Mouse (Mus musculus) CH12.LX (cell line): Measurements from ENCODE around the gene Cdh23. TPM values are rescaled to one million over a fixed set of nuclear protein-coding genes. Genes with fewer than 3 reads are reported as not detected.

Experiments
- DNase-seq: peaks from one replicate; pipeline ENCODE4 v3.0.0-alpha.2; 2013; ENCODE audit errors: extremely low read depth
- H3K27ac ChIP-seq: 2 replicates; pipeline ENCODE4 v1.5.1; 2012; ENCODE audit warnings: low read depth, mild to moderate bottlenecking, control low read depth, moderate library complexity; ENCODE audit not compliant: insufficient read depth
- H3K27me3 ChIP-seq: replicated peaks from 2 replicates; pipeline ENCODE3; 2012; ENCODE audit warnings: inconsistent platforms
- H3K36me3 ChIP-seq, 2 experiments: replicated peaks in 1 of 2; 2 replicates each; pipeline versions ENCODE3 to v1.6.1; 2012; ENCODE audit warnings: inconsistent platforms in 1 of 2, low read length in 1 of 2, mild to moderate bottlenecking in 1 of 2, mixed read lengths in 1 of 2, moderate library complexity in 1 of 2; ENCODE audit not compliant: control insufficient read depth in 1 of 2, insufficient read depth in 1 of 2
- H3K4me1 ChIP-seq, 2 experiments: 2 replicates each; pipeline ENCODE4 v1.6.1; 2012; ENCODE audit warnings: inconsistent platforms in 1 of 2, moderate library complexity in 1 of 2; ENCODE audit not compliant: insufficient read depth in 2 of 2, control insufficient read depth in 1 of 2
- H3K4me2 ChIP-seq: 2 replicates; pipeline ENCODE4 v1.6.1; 2012; ENCODE audit warnings: low read depth, mild to moderate bottlenecking, control low read depth; ENCODE audit not compliant: poor library complexity, insufficient read depth, severe bottlenecking
- H3K4me3 ChIP-seq, 3 experiments: fragments of 150-350 bp in 1 of 3; sonication (generic) in 1 of 3; replicated peaks in 1 of 3; 2 replicates each; pipeline versions ENCODE3 to v1.5.1; 2011 to 2012; ENCODE audit warnings: low read depth in 2 of 3, low read length in 2 of 3, mild to moderate bottlenecking in 2 of 3, moderate library complexity in 2 of 3, control low read depth in 1 of 3, improper control_type of control experiment in 1 of 3, inconsistent platforms in 1 of 3, mixed read lengths in 1 of 3; ENCODE audit not compliant: poor library complexity in 1 of 3
- H3K79me2 ChIP-seq: replicated peaks from 2 replicates; pipeline ENCODE4 v1.6.1; 2012; ENCODE audit warnings: mild to moderate bottlenecking, moderate library complexity; ENCODE audit not compliant: control insufficient read depth, poor library complexity, insufficient read depth, severe bottlenecking; ENCODE audit errors: extremely low read depth
- H3K9ac ChIP-seq: 2 replicates; pipeline ENCODE4 v1.6.1; 2012; ENCODE audit warnings: low read depth, mild to moderate bottlenecking, control low read depth, moderate library complexity; ENCODE audit not compliant: insufficient read depth
- H3K9me3 ChIP-seq: replicated peaks from 2 replicates; pipeline ENCODE3; 2012; ENCODE audit warnings: low read length, inconsistent platforms, mixed read lengths
- BHLHE40 ChIP-seq: IDR thresholded peaks from 2 replicates; pipeline ENCODE4 v1.6.1; 2011; ENCODE audit warnings: mild to moderate bottlenecking, low read depth, low read length, improper control_type of control experiment
- CHD1 ChIP-seq: IDR thresholded peaks from 2 replicates; pipeline ENCODE4 v1.6.1; 2012; ENCODE audit warnings: low read depth, low read length, improper control_type of control experiment, inconsistent platforms
- CHD2 ChIP-seq: IDR thresholded peaks from 2 replicates; pipeline ENCODE4 v1.6.1; 2011; ENCODE audit warnings: low read length, improper control_type of control experiment
- E2F4 ChIP-seq: IDR thresholded peaks from 2 replicates; pipeline ENCODE4 v1.6.1; 2011; ENCODE audit warnings: low read depth, low read length, improper control_type of control experiment; ENCODE audit not compliant: insufficient replicate concordance
- ELF1 ChIP-seq: IDR thresholded peaks from 2 replicates; pipeline ENCODE4 v1.6.1; 2014; ENCODE audit warnings: low read depth, mild to moderate bottlenecking, inconsistent platforms, low read length, improper control_type of control experiment
- EP300 ChIP-seq: IDR thresholded peaks from 2 replicates; pipeline ENCODE4 v1.6.1; 2011; ENCODE audit warnings: low read length, improper control_type of control experiment
- ETS1 ChIP-seq: conservative IDR thresholded peaks from 2 replicates; pipeline ENCODE4 v1.6.1; 2012; ENCODE audit warnings: low read depth, mild to moderate bottlenecking, inconsistent platforms, low read length, improper control_type of control experiment, moderate library complexity
- IRF4 ChIP-seq: IDR thresholded peaks from 2 replicates; pipeline ENCODE4 v1.6.1; 2014; ENCODE audit warnings: low read depth, mild to moderate bottlenecking, inconsistent platforms, low read length, improper control_type of control experiment
- KAT2A ChIP-seq: IDR thresholded peaks from 2 replicates; pipeline ENCODE4 v1.6.1; 2012; ENCODE audit warnings: low read length, improper control_type of control experiment, inconsistent platforms; ENCODE audit not compliant: insufficient replicate concordance
- MAX ChIP-seq: IDR thresholded peaks from 2 replicates; pipeline ENCODE4 v1.6.1; 2011; ENCODE audit warnings: low read length, improper control_type of control experiment
- MAZ ChIP-seq: IDR thresholded peaks from 2 replicates; pipeline ENCODE4 v1.6.1; 2012; ENCODE audit warnings: low read depth, mild to moderate bottlenecking, inconsistent platforms, low read length, improper control_type of control experiment, moderate library complexity
- MEF2A ChIP-seq: IDR thresholded peaks from 2 replicates; pipeline ENCODE4 v1.6.1; 2014; ENCODE audit warnings: low read depth, mild to moderate bottlenecking, inconsistent platforms, low read length, improper control_type of control experiment, borderline replicate concordance
- MXI1 ChIP-seq: IDR thresholded peaks from 2 replicates; pipeline ENCODE4 v1.6.1; 2011; ENCODE audit warnings: mild to moderate bottlenecking, low read depth, low read length, improper control_type of control experiment
- MYC ChIP-seq: IDR thresholded peaks from 2 replicates; pipeline ENCODE4 v1.6.1; 2011; ENCODE audit warnings: low read depth, mild to moderate bottlenecking, improper control_type of control experiment, low read length
- NELFE ChIP-seq: IDR thresholded peaks from 2 replicates; pipeline ENCODE4 v1.6.1; 2011; ENCODE audit warnings: low read depth, low read length, improper control_type of control experiment
- RAD21 ChIP-seq: IDR thresholded peaks from 2 replicates; pipeline ENCODE4 v1.6.1; 2011; ENCODE audit warnings: low read depth, mild to moderate bottlenecking, low read length, improper control_type of control experiment, moderate library complexity
- RCOR1 ChIP-seq: conservative IDR thresholded peaks from 2 replicates; pipeline ENCODE4 v1.6.1; 2012; ENCODE audit warnings: low read depth, mild to moderate bottlenecking, inconsistent platforms, low read length, improper control_type of control experiment
- TBP ChIP-seq: conservative IDR thresholded peaks from 2 replicates; pipeline ENCODE4 v1.6.1; 2011; ENCODE audit warnings: low read depth, low read length, improper control_type of control experiment
- TCF12 ChIP-seq: IDR thresholded peaks from 2 replicates; pipeline ENCODE4 v1.6.1; 2014; ENCODE audit warnings: low read depth, mild to moderate bottlenecking, inconsistent platforms, low read length, improper control_type of control experiment
- ZKSCAN1 ChIP-seq: IDR thresholded peaks from 2 replicates; pipeline ENCODE4 v1.6.1; 2012; ENCODE audit warnings: low read depth, inconsistent platforms, low read length, improper control_type of control experiment, borderline replicate concordance
- ZNF384 ChIP-seq: IDR thresholded peaks from 2 replicates; pipeline ENCODE4 v1.6.1; 2012; ENCODE audit warnings: low read depth, low read length, improper control_type of control experiment, inconsistent platforms
- dilution Hi-C: fragments of 300-500 bp; cut with MboI; formaldehyde crosslinking; loops from 2 replicates; pipeline ENCODE4 v1.14.3; 2020; ENCODE audit warnings: low sequenced_read_pairs; ENCODE audit not compliant: extremely low pct_unique_long_range_greater_than_20kb, extremely low pct_ligation_motif_present
- in situ Hi-C: fragments of 300-500 bp; cut with MboI; formaldehyde crosslinking; loops from 3 replicates; pipeline ENCODE4 v1.14.3; 2019; ENCODE audit warnings: low sequenced_read_pairs, low pct_ligation_motif_present, low pct_unique_long_range_greater_than_20kb, mixed read lengths
- polyA plus RNA-seq: library from polyadenylated mRNA; unstranded; fragments of >175 nt; gene quantifications from 2 replicates; pipeline ENCODE4 v1.2.1, GENCODE M21; 2012; ENCODE audit warnings: low read depth; ENCODE audit not compliant: insufficient read length
- total RNA-seq, 2 experiments: library from RNA; depleted of rRNA; stranded (reverse); fragments of 300-350 nt in 1 of 2; fragments of >200 nt in 1 of 2; gene quantifications; 2 replicates each; pipeline ENCODE4 v1.2.3; 2012 to 2014

Gene Cdh23
- total and polyA plus RNA-seq, 3 experiments: 0.20 to 0.73 (median 0.30) TPM

GRCm38 (mm10) chr10:60261530-60261929, 434.8 kb downstream of the Cdh23 start:
- no peaks in the 10 kb centered on the region for H3K36me3 ChIP-seq
- dilution Hi-C loops: no loop called here
- no peak overlapping the region for H3K4me3 ChIP-seq
- H3K9ac ChIP-seq: no peak overlapping the region
- H3K9me3 ChIP-seq: no peaks in the 10 kb centered on the region
- TF ChIP-seq CHD2: no peak
- no peak for TF ChIP-seq TBP
- TF ChIP-seq RAD21: no peak; the same call in 1 of the 2 replicates
- TF ChIP-seq NELFE: no peak
- TF ChIP-seq ELF1: no peak
- TF ChIP-seq KAT2A: no peak
- TF ChIP-seq MAZ: no peak
- TF ChIP-seq RCOR1: no peak
- TF ChIP-seq E2F4: no peak
- no peak for TF ChIP-seq ZKSCAN1
- no peak for TF ChIP-seq ETS1
- no peak for TF ChIP-seq MEF2A
- TF ChIP-seq BHLHE40: no peak
- no peak for TF ChIP-seq CHD1
- no peaks in the 10 kb centered on the region for H3K27me3 ChIP-seq
- H3K4me1 ChIP-seq: peaks cover 32 to 54% of the 10 kb centered on the region in 2 experiments
- H3K79me2 ChIP-seq: no peaks in the 10 kb centered on the region
- no peak overlapping the region for H3K4me2 ChIP-seq
- DNase-seq: no peak
- in situ Hi-C loops: no loop called here
- no peak overlapping the region for H3K27ac ChIP-seq

- Histone ChIP-seq H3K9ac (no peak overlapping the region), H3K4me3 (no peak overlapping the region), H3K9me3 (no peaks in the 10 kb centered on the region), H3K79me2 (no peaks in the 10 kb centered on the region), H3K27ac (no peak overlapping the region), H3K4me2 (peak overlapping the region; percentile 29; the same call in 1 of the 2 replicates), H3K27me3 (no peaks in the 10 kb centered on the region), H3K36me3 (no peaks in the 10 kb centered on the region), H3K4me1 (peaks cover 32 to 54% of the 10 kb centered on the region in 2 experiments)
- dilution Hi-C loops: no loop called here
- in situ Hi-C loops: no loop called here
- DNase-seq: no peak
- TF ChIP-seq IRF4 (peak; percentile 77), NELFE (no peak), MXI1 (no peak), ZNF384 (no peak), EP300 (peak; percentile 67), MYC (peak; percentile 36; the same call in 1 of the 2 replicates), MEF2A (no peak), MAZ (no peak), RCOR1 (no peak), MAX (peak; percentile 50; the same call in 1 of the 2 replicates), TCF12 (0 out of 2 replicates have a peak, but pooled peaks have one; percentile 43), RAD21 (no peak)
These were observed 435.6 kb downstream of the Cdh23 start for GRCm38 (mm10) chr10:60260557-60261294.
